Mouse (Mus musculus): ENCODE measurements around the gene Taco1. TPM values are rescaled to one million over a fixed set of nuclear protein-coding genes. Genes with fewer than 3 reads are reported as not detected.
A peak's percentile ranks its signal among the peaks of the same experiment; 100 is the strongest.
"Not testable (repeated sequence)": the region's sequence is repeated elsewhere in the genome, so short reads cannot be mapped to it uniquely, and the experiment has no call there.

Gene Taco1
- total RNA-seq, 2 experiments from 2014 or later = 17.3 to 18.1 TPM

- no peak for DNase-seq (ENCODE audit: low spot score in 2 of 2)
Measured at GRCm38 (mm10) chr11:106060549-106060948, 5.3 kb upstream of the Taco1 start.

DNA sequence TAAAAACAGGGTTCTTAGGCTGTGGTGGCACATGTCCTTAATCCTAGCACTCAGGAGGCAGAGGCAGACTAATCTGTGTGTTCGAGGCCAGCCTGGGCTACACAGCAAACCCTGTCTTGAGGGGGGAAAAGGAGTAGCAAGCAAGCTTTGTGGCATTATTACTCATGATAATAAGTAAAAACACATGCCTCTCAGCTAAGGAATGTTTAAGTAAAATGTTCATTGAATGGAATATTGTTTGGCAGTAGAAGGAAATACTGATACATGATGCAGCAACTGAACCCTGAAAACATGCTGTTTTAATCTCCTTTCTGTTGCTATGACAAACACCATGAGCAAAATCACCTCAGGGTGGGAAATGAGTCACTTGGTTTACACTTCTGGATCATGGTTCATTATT, 4.5 kb upstream of the Taco1 start:
- DNase-seq (ENCODE audit: low spot score in 2 of 2) = no peak

GRCm38 (mm10) chr11:106063756-106064155, 2.1 kb upstream of the Taco1 start:
- no peak for DNase-seq (ENCODE audit: low spot score in 2 of 2)

GRCm38 (mm10) chr11:106065073-106065922, 563 bp upstream of the Taco1 start:
- no peak for DNase-seq (ENCODE audit: low spot score in 2 of 2)

DNA sequence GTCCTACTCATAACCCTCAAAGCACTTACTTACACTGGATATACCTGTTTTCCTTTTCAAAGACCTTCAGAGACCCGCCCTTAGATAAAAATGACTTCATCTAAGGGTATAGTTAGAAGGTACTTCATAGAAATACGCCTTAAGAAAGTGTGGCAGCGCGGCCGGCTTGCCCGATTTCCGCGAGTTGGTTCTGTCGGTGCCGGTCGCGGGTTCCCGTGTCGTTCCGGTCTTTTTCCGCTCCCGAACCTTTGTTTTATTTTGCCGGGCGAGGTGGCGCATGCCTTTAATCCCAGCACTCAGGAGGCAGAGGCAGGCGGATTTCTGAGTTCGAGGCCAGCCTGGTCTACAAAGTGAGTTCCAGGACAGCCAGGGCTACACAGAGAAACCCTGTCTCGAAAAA, 755 bp downstream of the Taco1 start:
- DNase-seq (ENCODE audit: low spot score in 2 of 2) = not testable (repeated sequence)

- DNase-seq (ENCODE audit: low spot score in 2 of 2) = no peak
Measured at GRCm38 (mm10) chr11:106073774-106074173, 7.9 kb downstream of the Taco1 start.

DNA sequence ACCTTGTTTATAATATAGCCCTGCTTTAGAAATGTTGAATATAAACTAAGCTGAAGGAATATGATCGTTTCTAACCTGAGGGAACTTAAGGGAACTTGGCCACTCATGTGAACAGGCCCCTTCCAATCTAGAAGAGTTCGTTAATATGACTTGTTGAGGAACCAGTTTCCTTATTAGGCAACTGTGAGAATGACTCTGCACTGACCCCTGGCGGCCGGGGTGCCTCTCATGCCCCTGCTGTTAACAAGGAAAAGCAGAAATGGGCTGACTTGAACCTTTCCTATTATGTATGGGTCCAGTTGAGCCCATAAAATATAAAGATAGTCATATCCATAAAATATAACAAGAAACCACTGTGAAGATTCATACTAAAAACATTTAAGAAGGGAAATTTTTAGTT, 10.5 kb downstream of the Taco1 start:
- peak in 1 of 2 experiments; percentile 60 for DNase-seq (ENCODE audit: low spot score in 2 of 2)

DNA sequence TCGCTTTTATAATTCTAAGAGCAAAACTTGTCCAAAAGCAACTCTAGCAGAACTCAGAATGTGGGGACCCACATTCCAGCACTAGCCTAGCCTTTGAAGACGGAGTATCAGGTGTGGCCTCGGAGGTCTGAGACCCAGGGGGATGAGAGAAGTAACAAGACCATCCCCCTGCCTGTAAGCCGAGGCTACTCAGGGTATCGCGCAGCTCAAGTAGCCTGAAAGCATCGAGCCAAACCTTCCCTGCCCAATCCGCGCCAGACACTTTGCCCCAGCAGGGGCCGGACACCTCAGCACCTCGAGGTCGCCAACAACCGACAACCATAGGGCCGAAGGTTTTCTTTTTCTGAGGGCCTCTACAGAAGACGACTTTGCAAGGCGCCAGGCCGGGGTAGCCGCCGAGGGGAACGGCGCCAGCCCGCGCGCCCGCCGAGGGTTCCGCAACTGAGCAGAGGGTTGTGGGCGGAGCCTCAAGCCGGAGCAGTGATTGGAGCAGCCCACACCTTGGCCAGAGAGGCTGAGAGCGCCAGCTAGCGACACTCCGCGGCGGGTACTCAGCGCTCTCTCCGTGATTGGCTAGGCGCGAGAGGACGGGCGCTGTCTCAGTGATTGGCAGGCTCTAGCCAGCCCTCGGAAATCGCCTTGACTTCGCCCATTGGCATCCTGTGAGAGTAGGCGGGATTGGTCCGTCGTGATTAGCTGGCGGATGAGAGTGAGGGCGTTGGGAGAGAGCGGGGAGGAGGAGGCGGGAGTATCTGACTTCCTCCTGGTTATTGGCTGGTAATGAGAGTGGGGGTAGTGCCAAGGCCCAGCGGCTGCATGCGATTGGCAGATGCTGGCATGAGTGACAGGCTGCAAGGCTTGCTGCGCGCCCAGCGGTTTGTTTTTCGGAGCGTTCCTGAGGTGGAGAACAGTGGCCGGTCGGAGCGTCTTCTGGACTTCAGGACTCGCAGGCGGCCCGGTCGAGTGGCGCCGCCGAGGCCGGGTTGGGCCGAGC, 18.1 kb downstream of the Taco1 start, which contains the start of gene Map3k3:
Gene Map3k3, plus strand, starts transcription at position 906 of the 994 bp plus-strand sequence.
- DNase-seq (ENCODE audit: low spot score in 2 of 2) = peak; percentile 99 to 100

DNA sequence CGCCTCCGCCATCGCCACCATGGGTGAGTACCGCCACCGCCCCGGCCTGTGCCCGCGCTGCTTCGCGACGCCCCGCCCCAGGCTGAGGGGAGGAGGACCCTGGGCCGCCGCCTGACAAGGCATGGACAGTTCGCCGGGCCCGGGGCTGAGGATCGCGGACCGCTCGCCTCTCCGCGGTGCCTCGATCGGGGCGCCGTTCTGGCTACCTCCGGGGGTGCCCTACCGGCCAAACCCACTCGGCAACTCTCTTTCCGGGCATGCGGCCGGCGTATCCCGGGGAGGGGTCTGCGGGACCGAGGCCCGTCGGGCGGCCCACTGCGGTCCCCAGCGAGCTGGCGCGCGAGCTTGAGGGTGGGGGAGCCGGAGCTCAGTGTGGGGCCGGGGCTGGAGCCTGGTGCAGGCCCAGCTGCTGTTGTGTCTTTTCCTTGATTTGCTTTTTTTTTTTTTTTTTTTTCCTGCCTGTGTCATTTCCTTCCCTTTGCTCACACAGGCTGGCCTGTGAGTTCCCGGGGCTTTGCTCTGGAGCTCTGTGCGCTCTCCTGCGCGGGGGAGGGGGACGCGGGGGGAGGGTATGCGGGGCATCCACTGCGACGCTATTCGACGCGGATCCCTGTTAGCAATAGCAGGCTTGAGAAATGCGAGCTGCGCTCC, 19.2 kb downstream of the Taco1 start:
- peak; percentile 61 to 67 for DNase-seq (ENCODE audit: low spot score in 2 of 2)

DNA sequence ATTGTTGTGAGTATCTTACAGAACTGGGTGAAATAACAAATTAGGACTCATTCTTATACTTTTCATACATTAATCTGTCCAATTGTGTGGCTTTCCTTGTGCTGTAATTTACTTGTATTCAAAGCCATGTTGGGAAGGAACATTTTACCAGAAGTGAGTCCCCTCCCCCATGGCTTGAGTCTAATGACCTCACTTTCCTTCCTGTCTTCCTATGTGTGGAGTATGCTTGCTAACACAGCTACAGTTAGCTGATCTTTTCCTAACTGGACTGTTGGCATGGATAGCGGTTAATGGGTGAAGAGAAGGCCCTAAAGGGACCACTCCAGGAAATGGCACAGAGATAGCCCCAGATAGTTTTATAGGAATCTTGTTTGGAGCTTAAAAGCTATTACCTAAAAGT, 32.4 kb downstream of the Taco1 start:
- DNase-seq (ENCODE audit: low spot score in 2 of 2) = no peak

- DNase-seq (ENCODE audit: low spot score in 2 of 2) = peak in 1 of 2 experiments; percentile 30
Measured at GRCm38 (mm10) chr11:106102866-106103265, 37.0 kb downstream of the Taco1 start.

GRCm38 (mm10) chr11:106106047-106106587, 40.3 kb downstream of the Taco1 start:
- peak in 1 of 2 experiments; percentile 7 for DNase-seq (ENCODE audit: low spot score in 2 of 2)

DNA sequence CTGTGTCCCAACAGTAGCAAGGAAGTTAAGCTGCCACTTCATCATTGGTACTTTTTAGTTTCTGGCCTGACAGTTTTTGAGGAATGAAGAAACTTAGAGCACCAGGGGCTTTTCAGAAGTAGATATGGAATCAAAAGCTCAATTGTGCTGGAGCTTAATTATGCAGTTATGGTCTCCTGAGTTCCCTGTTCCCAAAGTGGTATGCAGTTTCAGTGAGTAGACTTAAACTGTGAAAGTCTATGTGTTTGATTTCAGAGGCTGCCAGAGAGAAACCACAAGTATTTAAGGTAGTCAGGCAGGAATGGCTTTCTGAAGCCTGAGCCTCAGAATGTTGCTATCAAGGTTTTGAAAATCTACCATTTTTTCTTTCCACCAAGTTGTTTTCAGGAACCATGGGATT, 45.8 kb downstream of the Taco1 start:
- no peak for DNase-seq (ENCODE audit: low spot score in 2 of 2)

DNA sequence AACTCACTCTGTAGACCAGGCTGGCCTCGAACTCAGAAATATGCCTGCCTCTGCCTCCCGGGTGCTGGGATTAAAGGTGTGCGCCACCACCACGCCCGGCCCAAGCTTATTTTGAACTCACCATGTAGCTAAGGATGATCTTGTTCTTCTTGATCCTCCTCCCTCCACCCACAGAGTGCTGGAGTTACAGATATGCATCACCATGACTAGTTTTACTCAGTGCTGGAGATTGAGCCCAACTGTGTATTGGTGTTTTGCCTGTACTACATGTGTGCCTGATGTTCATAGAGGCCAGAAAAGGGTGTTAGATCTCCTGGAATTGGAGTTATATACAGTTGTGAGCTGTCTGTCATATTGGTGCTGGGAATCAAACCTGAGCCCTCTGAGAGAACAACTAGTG, 56.4 kb downstream of the Taco1 start:
- DNase-seq (ENCODE audit: low spot score in 2 of 2) = no peak

DNA sequence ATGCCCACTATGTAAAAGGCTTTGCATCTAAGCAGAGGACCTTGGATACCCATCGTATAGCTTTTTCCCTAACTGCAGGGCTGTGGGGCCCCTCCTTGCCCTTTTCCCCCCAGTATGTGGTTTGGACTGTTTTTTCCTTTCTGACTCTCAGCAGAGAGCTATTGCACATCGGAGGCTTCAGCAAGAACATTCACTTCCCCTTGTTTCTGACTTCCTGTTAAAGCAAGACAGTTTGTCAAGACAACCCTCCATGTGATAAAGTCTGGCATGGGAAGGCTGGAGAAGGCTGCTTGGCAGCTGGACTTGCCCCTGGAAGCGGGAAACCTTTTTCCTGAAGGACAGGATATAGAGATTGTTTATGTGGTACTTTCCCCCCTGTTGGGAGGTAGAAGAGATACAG, 56.9 kb downstream of the Taco1 start:
- DNase-seq (ENCODE audit: low spot score in 2 of 2) = no peak

Other genes starting within 250 kb of the Taco1 start
- gene Cyb561, start 112.7 kb upstream of the Taco1 start, total RNA-seq (2021) = 10 to 100 TPM; 31.9 to 34.0 TPM
- gene Ace, start 98.1 kb upstream of the Taco1 start, total RNA-seq (2021) = 10 to 100 TPM in 1 of 2 experiments, 1 to 10 TPM in 1; 8.4 to 16.4 TPM
- not detected for gene Ace3, start 71.4 kb upstream of the Taco1 start, total RNA-seq (2021)
- gene Kcnh6, start 57.9 kb upstream of the Taco1 start, total RNA-seq (2021) = under 1 TPM; 0.60 to 0.98 TPM
- 100 to 1,000 TPM; 159 to 180 TPM for gene Dcaf7, start 29.2 kb upstream of the Taco1 start, total RNA-seq (2021)
- 10 to 100 TPM; 25.5 to 29.3 TPM for gene Map3k3, start 18.6 kb downstream of the Taco1 start, total RNA-seq (2021)
- gene Gm10840, start 94.8 kb downstream of the Taco1 start, total RNA-seq (2021) = not detected
- gene Limd2, start 94.8 kb downstream of the Taco1 start, total RNA-seq (2021) = 100 to 1,000 TPM; 139 to 142 TPM
- gene Strada, start 136.1 kb downstream of the Taco1 start, total RNA-seq (2021) = 10 to 100 TPM; 28.7 to 34.2 TPM
- gene Ccdc47, start 150.3 kb downstream of the Taco1 start, total RNA-seq (2021) = 10 to 100 TPM; 94.8 to 96.3 TPM
- gene Ddx42, start 150.9 kb downstream of the Taco1 start, total RNA-seq (2021) = 10 to 100 TPM; 67.4 to 67.8 TPM
- 10 to 100 TPM; 31.0 to 36.6 TPM for gene Ftsj3, start 190.0 kb downstream of the Taco1 start, total RNA-seq (2021)
- gene Psmc5, start 190.1 kb downstream of the Taco1 start, total RNA-seq (2021) = 100 to 1,000 TPM; 137 to 141 TPM
- 10 to 100 TPM; 23.8 to 24.0 TPM for gene Smarcd2, start 206.9 kb downstream of the Taco1 start, total RNA-seq (2021)
- gene Tcam1, start 210.6 kb downstream of the Taco1 start, total RNA-seq (2021) = under 1 TPM; 0.21 to 0.29 TPM
- not detected for gene Gh, start 235.8 kb downstream of the Taco1 start, total RNA-seq (2021)
- under 1 TPM; 0.43 to 0.67 TPM for gene Cd79b, start 248.7 kb downstream of the Taco1 start, total RNA-seq (2021)

Data from layer of hippocampus, postnatal 14 days (tissue).